Mouse (Mus musculus): ENCODE measurements around the gene Zcchc2.

The Zcchc2 gene

GRCm38 (mm10) chr1:105990138-105990821 lies at the start of gene Zcchc2:
Gene Zcchc2, plus strand, starts transcription at chr1:105990406.
- peak; percentile 99 to 100 for DNase-seq (ENCODE audit: inconsistent age in 2 of 2, low spot score in 1 of 2)

GRCm38 (mm10) chr1:105944927-105945580 lies 45.2 kb upstream of the Zcchc2 start:
- DNase-seq (ENCODE audit: inconsistent age in 2 of 2, low spot score in 1 of 2), result no peak

GRCm38 (mm10) chr1:105946581-105947540 lies 43.3 kb upstream of the Zcchc2 start:
- peak in 1 of 2 experiments; percentile 57 for DNase-seq (ENCODE audit: inconsistent age in 2 of 2, low spot score in 1 of 2)

- no peak for DNase-seq (ENCODE audit: inconsistent age in 2 of 2, low spot score in 1 of 2)
Observed at GRCm38 (mm10) chr1:105948352-105948751, 41.9 kb upstream of the Zcchc2 start.

- no peak for DNase-seq (ENCODE audit: inconsistent age in 2 of 2, low spot score in 1 of 2)
Observed at GRCm38 (mm10) chr1:105953588-105953987, 36.6 kb upstream of the Zcchc2 start.

GRCm38 (mm10) chr1:105954047-105954446 lies 36.2 kb upstream of the Zcchc2 start:
- peak in 1 of 2 experiments; percentile 27 for DNase-seq (ENCODE audit: inconsistent age in 2 of 2, low spot score in 1 of 2)

- DNase-seq (ENCODE audit: inconsistent age in 2 of 2, low spot score in 1 of 2), result no peak
Observed at GRCm38 (mm10) chr1:105956057-105956456, 34.1 kb upstream of the Zcchc2 start.

GRCm38 (mm10) chr1:105961472-105961871 lies 28.7 kb upstream of the Zcchc2 start:
- no peak for DNase-seq (ENCODE audit: inconsistent age in 2 of 2, low spot score in 1 of 2)

GRCm38 (mm10) chr1:105962084-105962818 lies 28.0 kb upstream of the Zcchc2 start:
- no peak for DNase-seq (ENCODE audit: inconsistent age in 2 of 2, low spot score in 1 of 2)

- DNase-seq (ENCODE audit: inconsistent age in 2 of 2, low spot score in 1 of 2), result no peak
Observed at GRCm38 (mm10) chr1:105962852-105963251, 27.4 kb upstream of the Zcchc2 start.

GRCm38 (mm10) chr1:105964514-105964913 lies 25.7 kb upstream of the Zcchc2 start:
- no peak for DNase-seq (ENCODE audit: inconsistent age in 2 of 2, low spot score in 1 of 2)

GRCm38 (mm10) chr1:105965189-105965588 lies 25.0 kb upstream of the Zcchc2 start:
- DNase-seq (ENCODE audit: inconsistent age in 2 of 2, low spot score in 1 of 2), result peak in 1 of 2 experiments; percentile 62

- DNase-seq (ENCODE audit: inconsistent age in 2 of 2, low spot score in 1 of 2), result peak; percentile 63 to 89
Observed at GRCm38 (mm10) chr1:105971490-105972170, 18.6 kb upstream of the Zcchc2 start.

- no peak for DNase-seq (ENCODE audit: inconsistent age in 2 of 2, low spot score in 1 of 2)
Observed at GRCm38 (mm10) chr1:105974023-105974422, 16.2 kb upstream of the Zcchc2 start.

- DNase-seq (ENCODE audit: inconsistent age in 2 of 2, low spot score in 1 of 2), result no peak
Observed at GRCm38 (mm10) chr1:105977446-105978094, 12.6 kb upstream of the Zcchc2 start.

- peak; percentile 34 to 76 for DNase-seq (ENCODE audit: inconsistent age in 2 of 2, low spot score in 1 of 2)
Observed at GRCm38 (mm10) chr1:105980849-105981610, 9.2 kb upstream of the Zcchc2 start.

GRCm38 (mm10) chr1:105982496-105983364 lies 7.5 kb upstream of the Zcchc2 start:
- peak; percentile 56 to 91 for DNase-seq (ENCODE audit: inconsistent age in 2 of 2, low spot score in 1 of 2)

GRCm38 (mm10) chr1:105984172-105984571 lies 6.0 kb upstream of the Zcchc2 start:
- DNase-seq (ENCODE audit: inconsistent age in 2 of 2, low spot score in 1 of 2), result no peak
